Mouse (Mus musculus): ENCODE data around the gene 2700049A03Rik. TPM values are rescaled to one million over a fixed set of nuclear protein-coding genes. Genes with fewer than 3 reads are reported as not detected.

Gene 2700049A03Rik
- polyA plus RNA-seq, 1 experiment from 2014 or later = 20.1 TPM

DNA sequence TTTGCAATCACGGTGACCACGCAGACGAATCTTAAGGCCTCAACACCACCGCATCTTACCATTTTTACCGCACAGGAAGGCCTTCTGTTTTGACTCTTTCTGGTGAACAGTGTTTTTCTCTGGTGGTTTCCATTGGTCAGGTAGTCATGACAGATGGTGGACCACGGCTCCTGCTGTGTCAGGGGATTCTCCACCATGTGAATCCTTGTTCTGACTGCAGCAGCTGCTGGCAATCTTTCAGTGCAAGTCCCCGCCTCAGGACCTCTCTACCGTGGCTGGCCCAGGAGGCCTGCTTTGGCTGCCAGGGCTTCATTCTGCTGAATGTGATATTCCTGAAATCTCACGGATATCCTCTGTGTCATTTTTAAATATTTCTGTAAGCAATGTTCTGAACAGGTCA, 13.4 kb upstream of the 2700049A03Rik start:
- Histone ChIP-seq H3K27ac (ENCODE audit: low read depth, low read length) (no peak overlapping the region), H3K27me3 (ENCODE audit: control insufficient read depth, insufficient read depth, low read length) (no peaks in the 10 kb centered on the region), H3K4me3 (ENCODE audit: low read depth, low read length) (no peak overlapping the region), H3K4me2 (ENCODE audit: low read depth) (no peak overlapping the region), H3K36me3 (ENCODE audit: control insufficient read depth, insufficient read depth, low read length) (peaks cover 2% of the 10 kb centered on the region), H3K9me3 (ENCODE audit: control insufficient read depth, low read length) (no peaks in the 10 kb centered on the region), H3K4me1 (ENCODE audit: control insufficient read depth, insufficient read depth, low read length) (no peaks in the 10 kb centered on the region), H3K9ac (ENCODE audit: low read length) (no peak overlapping the region)
- DNase-seq (ENCODE audit: low spot score) (no peak), ATAC-seq (ENCODE audit: insufficient read depth, low FRiP score, low TSS enrichment) (no peak)
- 90% methylated on average over 9 of the region's 9 CpGs for WGBS

DNA sequence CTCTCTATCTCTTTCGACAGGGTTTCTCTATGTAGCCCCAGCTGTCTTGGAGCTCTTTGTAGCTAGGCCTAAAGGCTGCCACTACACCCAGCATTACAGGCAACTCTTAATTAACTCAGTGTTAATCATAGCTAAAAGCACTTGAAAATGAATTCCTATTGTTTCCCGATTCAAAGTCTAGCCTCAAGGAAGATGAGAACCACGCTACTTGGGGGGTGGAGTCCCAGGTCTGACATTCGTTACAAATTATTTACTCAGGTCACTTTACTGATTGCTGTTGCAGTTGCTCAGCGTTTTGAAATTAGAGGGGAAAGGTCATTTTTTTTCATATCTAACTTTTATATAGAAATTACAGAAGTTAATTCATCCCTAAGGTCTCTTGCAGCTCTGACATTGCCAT, 1.1 kb upstream of the 2700049A03Rik start:
- Histone ChIP-seq H3K9me3 (ENCODE audit: control insufficient read depth, low read length) (no peaks in the 10 kb centered on the region), H3K27me3 (ENCODE audit: control insufficient read depth, insufficient read depth, low read length) (no peaks in the 10 kb centered on the region), H3K4me2 (ENCODE audit: low read depth) (peak overlapping the region; percentile 79), H3K9ac (ENCODE audit: low read length) (no peak overlapping the region), H3K4me1 (ENCODE audit: control insufficient read depth, insufficient read depth, low read length) (peaks cover 7% of the 10 kb centered on the region), H3K36me3 (ENCODE audit: control insufficient read depth, insufficient read depth, low read length) (peaks cover 2% of the 10 kb centered on the region; the same call in 1 of the 2 replicates), H3K27ac (ENCODE audit: low read depth, low read length) (no peak overlapping the region), H3K4me3 (ENCODE audit: low read depth, low read length) (peak overlapping the region; percentile 89; the same call in 1 of the 2 replicates)
- WGBS = 53% methylated on average over 5 of the region's 5 CpGs
- DNase-seq (ENCODE audit: low spot score) (no peak), ATAC-seq (ENCODE audit: insufficient read depth, low FRiP score, low TSS enrichment) (no peak)

DNA sequence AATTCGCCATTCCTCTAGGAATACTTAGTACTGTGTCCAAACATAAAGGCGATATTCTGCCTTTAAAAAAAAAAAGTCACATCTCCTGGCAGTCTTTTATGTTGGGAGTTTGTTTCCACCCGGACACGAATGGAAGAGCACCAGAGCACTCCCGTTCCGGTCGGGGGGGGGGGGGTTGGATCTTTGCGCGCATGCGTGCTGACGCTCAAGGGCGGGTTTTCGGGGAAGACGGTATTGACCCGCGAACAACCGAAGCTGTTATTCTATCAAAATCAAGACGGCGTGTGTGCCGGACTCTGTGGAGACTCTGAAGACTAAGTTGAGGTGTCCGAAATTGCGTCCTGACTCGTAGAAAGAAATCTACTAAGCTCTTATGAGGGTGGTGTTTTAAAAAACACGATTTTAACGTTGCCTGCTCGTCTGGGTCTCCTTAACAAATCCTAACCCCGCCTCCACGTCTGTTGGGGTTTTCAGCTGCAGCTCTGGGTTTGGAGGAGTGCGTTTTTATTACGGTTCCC, 385 bp downstream of the 2700049A03Rik start:
- ATAC-seq (ENCODE audit: insufficient read depth, low FRiP score, low TSS enrichment) = peak; percentile 82
- peak overlapping the region; percentile 56; the same call in 1 of the 2 replicates for H3K27ac ChIP-seq (ENCODE audit: low read depth, low read length)
- DNase-seq (ENCODE audit: low spot score) = peak; percentile 92

DNA sequence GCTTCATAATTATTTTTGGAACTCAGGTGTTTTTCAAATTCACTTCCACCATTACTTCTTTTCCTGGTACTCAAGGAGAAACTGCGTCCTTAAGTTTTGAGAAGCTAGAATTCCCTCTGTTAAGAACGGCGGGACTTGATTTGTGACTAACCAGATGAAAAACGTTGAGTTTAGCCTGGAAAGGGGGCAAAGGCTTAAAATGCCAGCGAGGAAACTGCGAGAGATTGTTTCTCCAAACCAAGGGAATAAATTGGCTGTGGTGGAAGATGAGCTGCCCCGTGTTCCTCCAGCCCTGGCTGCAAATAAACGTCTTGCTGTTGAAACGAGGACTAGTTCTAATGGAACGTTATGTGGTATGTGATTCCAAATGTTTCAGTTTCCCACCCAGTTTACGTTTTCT, 1.0 kb downstream of the 2700049A03Rik start:
- Histone ChIP-seq H3K4me3 (ENCODE audit: low read depth, low read length) (peak overlapping the region; percentile 89), H3K9ac (ENCODE audit: low read length) (peak overlapping the region; percentile 44), H3K27ac (ENCODE audit: low read depth, low read length) (no peak overlapping the region), H3K27me3 (ENCODE audit: control insufficient read depth, insufficient read depth, low read length) (no peaks in the 10 kb centered on the region), H3K4me2 (ENCODE audit: low read depth) (peak overlapping the region; percentile 79), H3K9me3 (ENCODE audit: control insufficient read depth, low read length) (no peaks in the 10 kb centered on the region), H3K4me1 (ENCODE audit: control insufficient read depth, insufficient read depth, low read length) (peaks cover 7% of the 10 kb centered on the region), H3K36me3 (ENCODE audit: control insufficient read depth, insufficient read depth, low read length) (peaks cover 8% of the 10 kb centered on the region)
- no peak for DNase-seq (ENCODE audit: low spot score)
- no peak for ATAC-seq (ENCODE audit: insufficient read depth, low FRiP score, low TSS enrichment)
- WGBS = 13% methylated on average over 11 of the region's 11 CpGs

More for the DNA sequence above, 385 bp downstream of the 2700049A03Rik start:
- H3K4me3 ChIP-seq (ENCODE audit: low read depth, low read length) = peak overlapping the region; percentile 89
- no peaks in the 10 kb centered on the region for H3K27me3 ChIP-seq (ENCODE audit: control insufficient read depth, insufficient read depth, low read length)
- peaks cover 6% of the 10 kb centered on the region for H3K36me3 ChIP-seq (ENCODE audit: control insufficient read depth, insufficient read depth, low read length)
- peak overlapping the region; percentile 79 for H3K4me2 ChIP-seq (ENCODE audit: low read depth)
- H3K9ac ChIP-seq (ENCODE audit: low read length) = peak overlapping the region; percentile 89
- peaks cover 7% of the 10 kb centered on the region for H3K4me1 ChIP-seq (ENCODE audit: control insufficient read depth, insufficient read depth, low read length)
- under 1% methylated on average over 30 of the region's 30 CpGs for WGBS
- H3K9me3 ChIP-seq (ENCODE audit: control insufficient read depth, low read length) = no peaks in the 10 kb centered on the region

DNA sequence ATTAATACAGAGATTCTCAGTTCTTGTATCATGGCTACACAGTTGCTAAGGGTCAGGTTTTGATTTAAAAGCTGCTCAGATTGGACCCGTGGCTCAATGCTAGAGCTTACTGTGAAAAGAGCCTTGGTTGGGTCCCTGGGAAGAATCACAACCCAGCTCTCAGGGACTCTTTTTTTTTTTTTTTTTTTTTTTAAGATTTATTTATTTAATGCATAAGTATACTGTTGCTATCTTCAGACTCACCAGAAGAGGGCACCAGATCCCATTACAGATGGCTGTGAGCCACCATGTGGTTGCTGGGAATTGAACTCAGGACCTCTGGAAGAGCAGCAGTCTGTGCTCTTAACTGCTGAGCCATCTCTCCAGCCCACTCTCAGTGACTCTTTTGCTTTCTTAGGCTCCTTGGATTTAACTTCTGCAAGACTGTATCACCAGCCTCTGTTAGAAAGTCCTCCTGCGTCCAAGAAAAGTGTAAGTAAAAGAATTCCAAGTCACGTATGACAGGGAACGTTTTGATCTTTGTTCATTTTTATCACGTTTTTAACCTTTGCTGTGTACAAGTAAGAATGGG, 2.7 kb downstream of the 2700049A03Rik start:
- Histone ChIP-seq H3K36me3 (ENCODE audit: control insufficient read depth, insufficient read depth, low read length) (peaks cover 8% of the 10 kb centered on the region), H3K27me3 (ENCODE audit: control insufficient read depth, insufficient read depth, low read length) (no peaks in the 10 kb centered on the region), H3K4me2 (ENCODE audit: low read depth) (no peak overlapping the region), H3K27ac (ENCODE audit: low read depth, low read length) (no peak overlapping the region), H3K9ac (ENCODE audit: low read length) (no peak overlapping the region), H3K9me3 (ENCODE audit: control insufficient read depth, low read length) (no peaks in the 10 kb centered on the region), H3K4me3 (ENCODE audit: low read depth, low read length) (no peak overlapping the region), H3K4me1 (ENCODE audit: control insufficient read depth, insufficient read depth, low read length) (peaks cover 7% of the 10 kb centered on the region)
- DNase-seq (ENCODE audit: low spot score) (no peak), ATAC-seq (ENCODE audit: insufficient read depth, low FRiP score, low TSS enrichment) (no peak)
- 81% methylated on average over 5 of the region's 5 CpGs for WGBS

DNA sequence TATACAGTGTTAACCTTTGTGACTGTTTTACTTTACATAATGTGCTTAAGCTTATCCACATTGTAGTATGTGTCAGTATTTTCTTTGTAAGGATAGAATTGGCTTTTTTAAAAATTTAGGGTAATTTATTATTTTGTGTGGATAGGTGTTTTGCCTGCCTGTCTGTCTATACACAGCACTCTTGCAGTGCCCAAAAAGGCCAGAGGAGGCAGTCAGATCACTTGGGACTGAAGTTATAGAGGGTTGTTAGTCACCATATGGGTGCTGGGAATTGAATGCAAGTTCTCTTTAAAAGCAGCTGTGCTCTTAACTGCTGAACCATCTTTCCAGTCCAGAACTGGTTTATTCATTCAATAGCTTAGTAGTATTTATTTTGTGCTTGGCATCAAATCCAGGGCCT, 4.5 kb downstream of the 2700049A03Rik start:
- H3K4me3 ChIP-seq (ENCODE audit: low read depth, low read length) = no peak overlapping the region
- ATAC-seq (ENCODE audit: insufficient read depth, low FRiP score, low TSS enrichment) (no peak), DNase-seq (ENCODE audit: low spot score) (no peak)
- H3K4me1 ChIP-seq (ENCODE audit: control insufficient read depth, insufficient read depth, low read length) = peaks cover 7% of the 10 kb centered on the region
- no peak overlapping the region for H3K27ac ChIP-seq (ENCODE audit: low read depth, low read length)
- no peak overlapping the region for H3K9ac ChIP-seq (ENCODE audit: low read length)
- no peak overlapping the region for H3K4me2 ChIP-seq (ENCODE audit: low read depth)
- H3K36me3 ChIP-seq (ENCODE audit: control insufficient read depth, insufficient read depth, low read length) = peaks cover 8% of the 10 kb centered on the region
- H3K9me3 ChIP-seq (ENCODE audit: control insufficient read depth, low read length) = no peaks in the 10 kb centered on the region
- no peaks in the 10 kb centered on the region for H3K27me3 ChIP-seq (ENCODE audit: control insufficient read depth, insufficient read depth, low read length)

DNA sequence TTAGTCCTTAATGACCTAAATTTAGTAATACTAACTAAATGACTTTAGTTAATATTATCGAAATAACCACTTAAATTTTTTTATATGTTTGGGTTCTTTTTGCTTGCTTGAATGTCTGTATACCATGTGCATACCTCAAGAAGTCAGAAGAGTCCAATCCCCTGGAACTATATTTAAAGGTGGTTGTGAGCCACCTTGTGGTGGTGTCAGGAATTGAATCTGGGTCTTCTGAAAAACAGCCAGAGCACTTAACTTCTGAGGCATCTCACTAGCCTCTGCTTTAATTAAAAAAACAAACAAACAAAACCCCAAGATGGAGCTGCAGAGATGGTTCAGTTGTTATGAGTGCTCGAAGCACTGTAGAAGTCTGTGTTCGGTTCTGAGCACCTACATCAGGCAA, 11.0 kb downstream of the 2700049A03Rik start:
- WGBS = 88% methylated on average over 3 of the region's 3 CpGs

DNA sequence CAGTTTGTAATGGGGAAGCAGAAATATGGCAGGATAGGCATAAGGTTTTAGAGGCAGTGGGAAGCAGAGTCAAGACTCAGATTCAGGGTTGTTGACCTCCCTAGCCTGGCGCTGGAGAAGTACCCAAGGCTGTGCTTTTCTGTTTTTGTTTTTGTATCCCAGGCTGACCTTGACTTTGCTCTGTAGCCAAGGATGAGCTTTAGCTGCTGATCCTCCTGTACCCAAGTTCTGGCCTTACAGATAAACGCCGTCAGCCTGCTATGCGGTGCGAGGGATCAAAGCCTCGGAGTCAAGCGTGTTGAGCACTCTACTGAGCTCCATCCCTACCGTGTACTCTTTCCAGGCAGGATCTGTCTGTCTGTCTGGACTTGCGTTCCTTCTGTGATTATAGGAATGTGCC, 12.2 kb downstream of the 2700049A03Rik start:
- no peak overlapping the region for H3K27ac ChIP-seq (ENCODE audit: low read depth, low read length)
- 94% methylated on average over 9 of the region's 9 CpGs for WGBS
- DNase-seq (ENCODE audit: low spot score) (no peak), ATAC-seq (ENCODE audit: insufficient read depth, low FRiP score, low TSS enrichment) (no peak)
- H3K9ac ChIP-seq (ENCODE audit: low read length) = no peak overlapping the region
- H3K4me2 ChIP-seq (ENCODE audit: low read depth) = no peak overlapping the region
- H3K4me3 ChIP-seq (ENCODE audit: low read depth, low read length) = no peak overlapping the region
- H3K27me3 ChIP-seq (ENCODE audit: control insufficient read depth, insufficient read depth, low read length) = no peaks in the 10 kb centered on the region
- H3K36me3 ChIP-seq (ENCODE audit: control insufficient read depth, insufficient read depth, low read length) = peaks cover 13% of the 10 kb centered on the region
- no peaks in the 10 kb centered on the region for H3K9me3 ChIP-seq (ENCODE audit: control insufficient read depth, low read length)
- no peaks in the 10 kb centered on the region for H3K4me1 ChIP-seq (ENCODE audit: control insufficient read depth, insufficient read depth, low read length)

More for the DNA sequence above, 11.0 kb downstream of the 2700049A03Rik start:
- Histone ChIP-seq H3K36me3 (ENCODE audit: control insufficient read depth, insufficient read depth, low read length) (peaks cover 11% of the 10 kb centered on the region), H3K9ac (ENCODE audit: low read length) (no peak overlapping the region), H3K27ac (ENCODE audit: low read depth, low read length) (no peak overlapping the region), H3K4me1 (ENCODE audit: control insufficient read depth, insufficient read depth, low read length) (no peaks in the 10 kb centered on the region), H3K27me3 (ENCODE audit: control insufficient read depth, insufficient read depth, low read length) (no peaks in the 10 kb centered on the region), H3K9me3 (ENCODE audit: control insufficient read depth, low read length) (no peaks in the 10 kb centered on the region), H3K4me2 (ENCODE audit: low read depth) (no peak overlapping the region), H3K4me3 (ENCODE audit: low read depth, low read length) (no peak overlapping the region)
- DNase-seq (ENCODE audit: low spot score) = peak; percentile 38
- no peak for ATAC-seq (ENCODE audit: insufficient read depth, low FRiP score, low TSS enrichment)

DNA sequence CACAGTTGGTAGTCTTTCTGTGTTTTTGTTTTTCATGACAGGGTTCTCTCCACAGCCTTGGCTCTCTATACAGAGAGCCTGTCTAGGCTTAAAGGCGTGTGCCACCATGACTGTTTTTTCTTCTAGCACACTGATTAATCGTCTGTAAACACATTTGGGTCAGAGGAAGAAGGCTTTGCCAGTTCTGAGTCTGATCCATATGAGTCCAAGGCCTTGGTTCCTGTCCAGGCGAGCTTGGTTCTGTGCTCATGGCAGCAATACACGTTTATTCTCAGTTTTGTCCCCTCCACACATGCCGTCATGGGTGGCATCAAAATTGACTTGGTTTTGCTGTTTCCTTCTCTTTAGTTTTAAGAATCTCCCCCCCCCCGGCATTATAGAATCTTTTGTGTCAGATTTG, 12.8 kb downstream of the 2700049A03Rik start:
- Histone ChIP-seq H3K4me3 (ENCODE audit: low read depth, low read length) (no peak overlapping the region), H3K36me3 (ENCODE audit: control insufficient read depth, insufficient read depth, low read length) (peaks cover 13% of the 10 kb centered on the region), H3K27me3 (ENCODE audit: control insufficient read depth, insufficient read depth, low read length) (no peaks in the 10 kb centered on the region), H3K9ac (ENCODE audit: low read length) (no peak overlapping the region), H3K9me3 (ENCODE audit: control insufficient read depth, low read length) (no peaks in the 10 kb centered on the region), H3K4me2 (ENCODE audit: low read depth) (no peak overlapping the region), H3K27ac (ENCODE audit: low read depth, low read length) (no peak overlapping the region), H3K4me1 (ENCODE audit: control insufficient read depth, insufficient read depth, low read length) (no peaks in the 10 kb centered on the region)
- ATAC-seq (ENCODE audit: insufficient read depth, low FRiP score, low TSS enrichment) = no peak
- WGBS = 94% methylated on average over 6 of the region's 6 CpGs
- DNase-seq (ENCODE audit: low spot score) = no peak
